Mouse (Mus musculus): ENCODE measurements around the gene Eif4e1b. TPM values are rescaled to one million over a fixed set of nuclear protein-coding genes. Genes with fewer than 3 reads are reported as not detected.

Gene Eif4e1b
- polyA plus RNA-seq, 1 experiment: not detected

- H3K4me1 ChIP-seq (ENCODE audit: control insufficient read depth, insufficient read depth, low read length): 0 out of 2 replicates have a peak, but pooled peaks cover 3% of the 10 kb centered on the region
- 2% methylated on average over 43 of the region's 43 CpGs for WGBS
- TF ChIP-seq CTCF (IDR thresholded peaks at IDR 0.05; ENCODE audit: insufficient read depth, low read length): peak; percentile 52
- no peak for TF ChIP-seq POLR2A (IDR thresholded peaks at IDR 0.05; ENCODE audit: borderline replicate concordance, extremely low read depth, low read depth, low read length)
- DNase-seq: peak; percentile 15
- H3K4me3 ChIP-seq (replicated peaks; ENCODE audit: extremely low read depth, low read depth, low read length): peak overlapping the region; percentile 2
These were observed 25.6 kb upstream of the Eif4e1b start for GRCm38 (mm10) chr13:54758045-54758755.

- no peak overlapping the region for H3K4me3 ChIP-seq (replicated peaks; ENCODE audit: extremely low read depth, low read depth, low read length)
- WGBS: 4% methylated on average over 29 of the region's 29 CpGs
- DNase-seq: no peak
- 0 out of 2 replicates have a peak, but pooled peaks cover 3% of the 10 kb centered on the region for H3K4me1 ChIP-seq (ENCODE audit: control insufficient read depth, insufficient read depth, low read length)
- TF ChIP-seq CTCF (IDR thresholded peaks at IDR 0.05; ENCODE audit: insufficient read depth, low read length) (no peak), POLR2A (IDR thresholded peaks at IDR 0.05; ENCODE audit: borderline replicate concordance, extremely low read depth, low read depth, low read length) (no peak)
These were observed 24.9 kb upstream of the Eif4e1b start for GRCm38 (mm10) chr13:54758756-54759470.

GRCm38 (mm10) chr13:54759496-54759895 lies 24.3 kb upstream of the Eif4e1b start:
- 15% methylated on average over 7 of the region's 7 CpGs for WGBS
- no peak for TF ChIP-seq POLR2A (IDR thresholded peaks at IDR 0.05; ENCODE audit: borderline replicate concordance, extremely low read depth, low read depth, low read length)
- TF ChIP-seq CTCF (IDR thresholded peaks at IDR 0.05; ENCODE audit: insufficient read depth, low read length): no peak
- Histone ChIP-seq H3K4me3 (replicated peaks; ENCODE audit: extremely low read depth, low read depth, low read length) (no peak overlapping the region), H3K4me1 (ENCODE audit: control insufficient read depth, insufficient read depth, low read length) (0 out of 2 replicates have a peak, but pooled peaks cover 3% of the 10 kb centered on the region)
- no peak for DNase-seq

- TF ChIP-seq POLR2A (IDR thresholded peaks at IDR 0.05; ENCODE audit: borderline replicate concordance, extremely low read depth, low read depth, low read length) (no peak), CTCF (IDR thresholded peaks at IDR 0.05; ENCODE audit: insufficient read depth, low read length) (no peak)
- no peak for DNase-seq
- WGBS: 58% methylated on average over 8 of the region's 8 CpGs
- Histone ChIP-seq H3K4me3 (replicated peaks; ENCODE audit: extremely low read depth, low read depth, low read length) (no peak overlapping the region), H3K4me1 (ENCODE audit: control insufficient read depth, insufficient read depth, low read length) (0 out of 2 replicates have a peak, but pooled peaks cover 3% of the 10 kb centered on the region)
These were observed 23.5 kb upstream of the Eif4e1b start for GRCm38 (mm10) chr13:54760164-54760795.

- Histone ChIP-seq H3K4me3 (replicated peaks; ENCODE audit: extremely low read depth, low read depth, low read length) (no peak overlapping the region), H3K4me1 (ENCODE audit: control insufficient read depth, insufficient read depth, low read length) (0 out of 2 replicates have a peak, but pooled peaks cover 3% of the 10 kb centered on the region)
- 74% methylated on average over 7 of the region's 7 CpGs for WGBS
- TF ChIP-seq CTCF (IDR thresholded peaks at IDR 0.05; ENCODE audit: insufficient read depth, low read length) (no peak), POLR2A (IDR thresholded peaks at IDR 0.05; ENCODE audit: borderline replicate concordance, extremely low read depth, low read depth, low read length) (no peak)
- no peak for DNase-seq
These were observed 22.9 kb upstream of the Eif4e1b start for GRCm38 (mm10) chr13:54760906-54761305.

DNA sequence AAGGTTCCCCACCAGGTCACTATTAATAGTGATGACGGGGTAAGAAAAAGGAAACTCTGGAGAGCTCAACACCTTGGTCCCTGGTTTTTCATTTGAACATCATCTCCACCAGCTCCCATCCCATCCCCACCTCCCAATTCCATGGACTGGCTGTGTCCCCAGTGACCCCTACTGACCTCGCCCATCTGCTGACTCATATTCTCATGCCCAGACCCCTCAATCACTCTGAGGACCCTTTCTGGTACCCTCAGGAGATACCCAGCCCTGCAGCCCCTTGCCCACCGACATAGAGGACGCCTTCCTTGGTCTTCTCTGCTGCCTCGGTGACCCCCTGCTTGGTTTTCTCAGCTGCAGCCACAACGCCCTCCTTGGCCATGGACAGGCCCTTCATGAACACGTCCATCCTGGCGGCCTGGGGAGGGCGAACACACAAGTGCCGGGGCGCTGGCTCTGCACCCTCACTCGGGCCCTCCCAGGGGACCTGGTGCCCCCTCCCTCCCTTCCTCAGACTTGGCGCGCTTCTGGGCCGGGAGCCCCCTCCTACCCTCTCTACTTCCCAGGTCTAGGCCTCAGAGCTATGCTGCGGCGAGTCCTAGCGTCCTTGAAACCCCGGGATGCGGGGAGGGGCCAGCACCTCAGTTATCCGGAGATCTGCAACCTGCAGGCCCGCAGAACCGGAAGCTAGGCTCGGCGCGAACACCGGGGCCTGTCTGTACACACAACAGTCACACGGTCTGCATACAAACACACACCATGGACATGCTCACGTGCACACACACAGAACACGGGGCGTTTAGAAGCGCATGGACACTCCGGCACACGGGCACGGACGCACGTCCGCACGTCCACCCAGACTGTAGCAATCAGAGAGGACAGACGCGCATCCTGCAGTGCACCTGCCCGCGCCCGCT lies 18.3 kb upstream of the Eif4e1b start:
- DNase-seq: no peak
- WGBS: 6% methylated on average over 44 of the region's 44 CpGs
- H3K4me1 ChIP-seq (ENCODE audit: control insufficient read depth, insufficient read depth, low read length): no peaks in the 10 kb centered on the region
- no peak overlapping the region for H3K4me3 ChIP-seq (replicated peaks; ENCODE audit: extremely low read depth, low read depth, low read length)
- TF ChIP-seq POLR2A (IDR thresholded peaks at IDR 0.05; ENCODE audit: borderline replicate concordance, extremely low read depth, low read depth, low read length) (no peak), CTCF (IDR thresholded peaks at IDR 0.05; ENCODE audit: insufficient read depth, low read length) (no peak)

DNA sequence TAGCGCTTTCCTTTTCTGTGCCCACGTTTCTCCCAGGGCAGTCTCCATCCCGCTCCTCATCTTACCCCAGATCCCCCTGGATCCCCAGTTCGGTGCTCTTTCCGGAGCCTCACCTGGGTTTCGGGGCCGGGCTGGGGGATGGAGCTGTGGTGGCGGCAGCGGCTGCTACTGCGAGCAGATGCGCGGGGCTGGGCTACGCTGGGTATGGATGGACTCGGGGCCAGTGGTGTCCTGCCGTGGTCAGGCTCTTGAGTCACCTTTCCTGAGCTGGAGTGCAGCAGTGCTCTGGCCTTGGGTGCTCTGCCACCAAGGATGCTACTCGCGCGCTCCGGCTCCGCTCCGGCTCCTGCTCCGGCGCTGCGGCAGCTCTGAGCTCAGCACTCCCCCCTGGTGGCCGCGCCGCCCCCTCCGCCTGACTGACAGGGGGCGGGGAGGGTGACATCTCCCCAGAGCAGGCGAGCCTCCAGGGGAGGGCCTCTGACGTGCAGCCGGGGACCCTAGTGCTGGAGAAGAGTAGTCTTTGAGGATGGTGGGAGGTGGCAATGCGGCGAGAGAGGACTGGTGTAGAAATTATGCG lies 17.5 kb upstream of the Eif4e1b start, which contains the start of gene Sncb:
TSS of gene Sncb (minus strand) at position 404 of the 577 bp plus-strand sequence.
- H3K4me3 ChIP-seq (replicated peaks; ENCODE audit: extremely low read depth, low read depth, low read length): no peak within 1 kb of the TSS
- H3K4me1 ChIP-seq (ENCODE audit: control insufficient read depth, insufficient read depth, low read length): no peaks in the 10 kb centered on the region
- DNase-seq: no peak
- WGBS: 2% methylated on average over 35 of the region's 35 CpGs
- TF ChIP-seq POLR2A (IDR thresholded peaks at IDR 0.05; ENCODE audit: borderline replicate concordance, extremely low read depth, low read depth, low read length) (no peak), CTCF (IDR thresholded peaks at IDR 0.05; ENCODE audit: insufficient read depth, low read length) (no peak)

GRCm38 (mm10) chr13:54767012-54767411 lies 16.8 kb upstream of the Eif4e1b start:
- no peaks in the 10 kb centered on the region for H3K4me1 ChIP-seq (ENCODE audit: control insufficient read depth, insufficient read depth, low read length)
- no peak for TF ChIP-seq CTCF (IDR thresholded peaks at IDR 0.05; ENCODE audit: insufficient read depth, low read length)
- no peak for TF ChIP-seq POLR2A (IDR thresholded peaks at IDR 0.05; ENCODE audit: borderline replicate concordance, extremely low read depth, low read depth, low read length)
- H3K4me3 ChIP-seq (replicated peaks; ENCODE audit: extremely low read depth, low read depth, low read length): no peak overlapping the region
- no peak for DNase-seq
- WGBS: 77% methylated on average over 4 of the region's 4 CpGs
